Mouse (Mus musculus): Measurements from ENCODE around the gene Adprm.

- TF ChIP-seq CTCF (IDR thresholded peaks at IDR 0.05; ENCODE audit: low read depth) (no peak), EP300 (optimal IDR thresholded peaks at IDR 0.05) (no peak)
Measured at GRCm38 (mm10) chr11:67000671-67001070, 51.7 kb downstream of the Adprm start.

Data from stomach, postnatal 0 days (tissue).